Mouse (Mus musculus): Measurements from ENCODE around the gene Meis2. TPM values are rescaled to one million over a fixed set of nuclear protein-coding genes. Genes with fewer than 3 reads are reported as not detected.

Meis2 gene
- polyA plus RNA-seq, 1 experiment from 2014 or later, result 65.7 TPM

GRCm38 (mm10) chr2:116001352-116002138 lies 64.1 kb downstream of the Meis2 start:
- Histone ChIP-seq H3K27me3 (ENCODE audit: low read depth, poor library complexity, severe bottlenecking) (no peaks in the 10 kb centered on the region), H3K9me3 (replicated peaks) (no peaks in the 10 kb centered on the region), H3K4me3 (no peak overlapping the region), H3K36me3 (peaks cover 52% of the 10 kb centered on the region), H3K4me1 (peaks cover 25% of the 10 kb centered on the region), H3K27ac (no peak overlapping the region)
- 48% methylated on average over 6 of the region's 6 CpGs for WGBS
- DNase-seq (ENCODE audit: low spot score), result no peak

- Histone ChIP-seq H3K27ac (no peak overlapping the region), H3K36me3 (peaks cover 49% of the 10 kb centered on the region), H3K27me3 (ENCODE audit: low read depth, poor library complexity, severe bottlenecking) (no peaks in the 10 kb centered on the region), H3K9me3 (replicated peaks) (no peaks in the 10 kb centered on the region), H3K4me3 (no peak overlapping the region), H3K4me1 (peaks cover 25% of the 10 kb centered on the region)
- no peak for DNase-seq (ENCODE audit: low spot score)
- WGBS, result 80% methylated on average over 5 of the region's 5 CpGs
Measured at GRCm38 (mm10) chr2:116000514-116000913, 65.1 kb downstream of the Meis2 start.

- Histone ChIP-seq H3K36me3 (peaks cover 47% of the 10 kb centered on the region), H3K4me3 (no peak overlapping the region), H3K27ac (no peak overlapping the region), H3K9me3 (replicated peaks) (no peaks in the 10 kb centered on the region), H3K4me1 (peaks cover 23% of the 10 kb centered on the region), H3K27me3 (ENCODE audit: low read depth, poor library complexity, severe bottlenecking) (no peaks in the 10 kb centered on the region)
- DNase-seq (ENCODE audit: low spot score), result no peak
- WGBS, result 85% methylated on average over 5 of the region's 5 CpGs
Measured at GRCm38 (mm10) chr2:115998802-115999201, 66.8 kb downstream of the Meis2 start.

GRCm38 (mm10) chr2:115996438-115996837 lies 69.2 kb downstream of the Meis2 start:
- no peak overlapping the region for H3K4me3 ChIP-seq
- peaks cover 44% of the 10 kb centered on the region for H3K36me3 ChIP-seq
- no peaks in the 10 kb centered on the region for H3K27me3 ChIP-seq (ENCODE audit: low read depth, poor library complexity, severe bottlenecking)
- DNase-seq (ENCODE audit: low spot score), result no peak
- no peaks in the 10 kb centered on the region for H3K9me3 ChIP-seq (replicated peaks)
- H3K27ac ChIP-seq, result no peak overlapping the region
- H3K4me1 ChIP-seq, result peaks cover 9% of the 10 kb centered on the region
- WGBS, result 78% methylated on average over 2 of the region's 2 CpGs

GRCm38 (mm10) chr2:115993877-115994276 lies 71.8 kb downstream of the Meis2 start:
- H3K9me3 ChIP-seq (replicated peaks), result no peaks in the 10 kb centered on the region
- H3K36me3 ChIP-seq, result peaks cover 37% of the 10 kb centered on the region
- 73% methylated on average over 4 of the region's 4 CpGs for WGBS
- no peak overlapping the region for H3K27ac ChIP-seq
- no peaks in the 10 kb centered on the region for H3K27me3 ChIP-seq (ENCODE audit: low read depth, poor library complexity, severe bottlenecking)
- H3K4me1 ChIP-seq, result no peaks in the 10 kb centered on the region; the same call in 1 of the 2 replicates
- H3K4me3 ChIP-seq, result no peak overlapping the region
- no peak for DNase-seq (ENCODE audit: low spot score)

GRCm38 (mm10) chr2:115989249-115989648 lies 76.4 kb downstream of the Meis2 start:
- Histone ChIP-seq H3K36me3 (peaks cover 27% of the 10 kb centered on the region), H3K9me3 (replicated peaks) (no peaks in the 10 kb centered on the region), H3K27ac (no peak overlapping the region), H3K27me3 (ENCODE audit: low read depth, poor library complexity, severe bottlenecking) (no peaks in the 10 kb centered on the region), H3K4me1 (0 out of 2 replicates have a peak, but pooled peaks cover 4% of the 10 kb centered on the region), H3K4me3 (no peak overlapping the region)
- 94% methylated on average over 6 of the region's 6 CpGs for WGBS
- DNase-seq (ENCODE audit: low spot score), result no peak

GRCm38 (mm10) chr2:115988448-115988847 lies 77.2 kb downstream of the Meis2 start:
- Histone ChIP-seq H3K4me1 (0 out of 2 replicates have a peak, but pooled peaks cover 4% of the 10 kb centered on the region), H3K36me3 (peaks cover 20% of the 10 kb centered on the region; the same call in 1 of the 2 replicates), H3K27me3 (ENCODE audit: low read depth, poor library complexity, severe bottlenecking) (no peaks in the 10 kb centered on the region), H3K4me3 (no peak overlapping the region), H3K9me3 (replicated peaks) (no peaks in the 10 kb centered on the region), H3K27ac (no peak overlapping the region)
- WGBS, result 88% methylated on average over 4 of the region's 4 CpGs
- no peak for DNase-seq (ENCODE audit: low spot score)

- Histone ChIP-seq H3K36me3 (peaks cover 20% of the 10 kb centered on the region; the same call in 1 of the 2 replicates), H3K27me3 (ENCODE audit: low read depth, poor library complexity, severe bottlenecking) (no peaks in the 10 kb centered on the region), H3K9me3 (replicated peaks) (no peaks in the 10 kb centered on the region), H3K4me1 (peaks cover 11% of the 10 kb centered on the region), H3K27ac (no peak overlapping the region), H3K4me3 (no peak overlapping the region)
- DNase-seq (ENCODE audit: low spot score), result no peak
- 85% methylated on average over 9 of the region's 9 CpGs for WGBS
Measured at GRCm38 (mm10) chr2:115984952-115985351, 80.7 kb downstream of the Meis2 start.

- Histone ChIP-seq H3K36me3 (peaks cover 20% of the 10 kb centered on the region; the same call in 1 of the 2 replicates), H3K9me3 (replicated peaks) (no peaks in the 10 kb centered on the region), H3K4me3 (no peak overlapping the region), H3K27me3 (ENCODE audit: low read depth, poor library complexity, severe bottlenecking) (no peaks in the 10 kb centered on the region), H3K4me1 (peaks cover 16% of the 10 kb centered on the region), H3K27ac (no peak overlapping the region)
- DNase-seq (ENCODE audit: low spot score), result no peak
- WGBS, result 87% methylated on average over 4 of the region's 4 CpGs
Measured at GRCm38 (mm10) chr2:115984487-115984886, 81.2 kb downstream of the Meis2 start.

- H3K27ac ChIP-seq, result no peak overlapping the region
Measured at GRCm38 (mm10) chr2:115980490-115980889, 85.1 kb downstream of the Meis2 start.

GRCm38 (mm10) chr2:115979683-115980476 lies 85.8 kb downstream of the Meis2 start:
- Histone ChIP-seq H3K27ac (no peak overlapping the region), H3K4me3 (no peak overlapping the region), H3K4me1 (peaks cover 25% of the 10 kb centered on the region), H3K36me3 (peaks cover 26% of the 10 kb centered on the region), H3K9me3 (replicated peaks) (no peaks in the 10 kb centered on the region), H3K27me3 (ENCODE audit: low read depth, poor library complexity, severe bottlenecking) (no peaks in the 10 kb centered on the region)
- 64% methylated on average over 14 of the region's 14 CpGs for WGBS
- DNase-seq (ENCODE audit: low spot score), result no peak

More at GRCm38 (mm10) chr2:115980490-115980889, 85.1 kb downstream of the Meis2 start:
- DNase-seq (ENCODE audit: low spot score), result no peak
- Histone ChIP-seq H3K9me3 (replicated peaks) (no peaks in the 10 kb centered on the region), H3K36me3 (peaks cover 27% of the 10 kb centered on the region), H3K4me3 (no peak overlapping the region), H3K27me3 (ENCODE audit: low read depth, poor library complexity, severe bottlenecking) (no peaks in the 10 kb centered on the region), H3K4me1 (peaks cover 28% of the 10 kb centered on the region)

GRCm38 (mm10) chr2:115978666-115979065 lies 87.0 kb downstream of the Meis2 start:
- Histone ChIP-seq H3K4me3 (no peak overlapping the region), H3K4me1 (peaks cover 25% of the 10 kb centered on the region), H3K9me3 (replicated peaks) (no peaks in the 10 kb centered on the region), H3K27ac (no peak overlapping the region), H3K27me3 (ENCODE audit: low read depth, poor library complexity, severe bottlenecking) (no peaks in the 10 kb centered on the region), H3K36me3 (peaks cover 25% of the 10 kb centered on the region)
- WGBS, result 42% methylated on average over 5 of the region's 5 CpGs
- DNase-seq (ENCODE audit: low spot score), result no peak

- Histone ChIP-seq H3K4me1 (no peaks in the 10 kb centered on the region), H3K9me3 (replicated peaks) (no peaks in the 10 kb centered on the region), H3K36me3 (peaks cover 20% of the 10 kb centered on the region), H3K27ac (no peak overlapping the region), H3K27me3 (ENCODE audit: low read depth, poor library complexity, severe bottlenecking) (no peaks in the 10 kb centered on the region), H3K4me3 (no peak overlapping the region)
- no peak for DNase-seq (ENCODE audit: low spot score)
- WGBS, result 93% methylated on average over 3 of the region's 3 CpGs
Measured at GRCm38 (mm10) chr2:115971296-115971805, 94.3 kb downstream of the Meis2 start.

All from limb, embryonic 10.5 days (tissue).